Mouse (Mus musculus) CH12.LX (cell line): ENCODE measurements around the gene Mmp17. TPM values are rescaled to one million over a fixed set of nuclear protein-coding genes. Genes with fewer than 3 reads are reported as not detected.
A peak's percentile ranks its signal among the peaks of the same experiment; 100 is the strongest.

Source experiments
- DNase-seq: peaks from one replicate; pipeline ENCODE4 v3.0.0-alpha.2; 2013; ENCODE audit errors: extremely low read depth
- H3K27ac ChIP-seq: 2 replicates; pipeline ENCODE4 v1.5.1; 2012; ENCODE audit warnings: low read depth, mild to moderate bottlenecking, control low read depth, moderate library complexity; ENCODE audit not compliant: insufficient read depth
- H3K27me3 ChIP-seq: replicated peaks from 2 replicates; pipeline ENCODE3; 2012; ENCODE audit warnings: inconsistent platforms
- H3K36me3 ChIP-seq, 2 experiments: replicated peaks in 1 of 2; 2 replicates each; pipeline versions ENCODE3 to v1.6.1; 2012; ENCODE audit warnings: inconsistent platforms in 1 of 2, low read length in 1 of 2, mild to moderate bottlenecking in 1 of 2, mixed read lengths in 1 of 2, moderate library complexity in 1 of 2; ENCODE audit not compliant: control insufficient read depth in 1 of 2, insufficient read depth in 1 of 2
- H3K4me1 ChIP-seq, 2 experiments: 2 replicates each; pipeline ENCODE4 v1.6.1; 2012; ENCODE audit warnings: inconsistent platforms in 1 of 2, moderate library complexity in 1 of 2; ENCODE audit not compliant: insufficient read depth in 2 of 2, control insufficient read depth in 1 of 2
- H3K4me2 ChIP-seq: 2 replicates; pipeline ENCODE4 v1.6.1; 2012; ENCODE audit warnings: low read depth, mild to moderate bottlenecking, control low read depth; ENCODE audit not compliant: poor library complexity, insufficient read depth, severe bottlenecking
- H3K4me3 ChIP-seq, 3 experiments: fragments of 150-350 bp in 1 of 3; sonication (generic) in 1 of 3; replicated peaks in 1 of 3; 2 replicates each; pipeline versions ENCODE3 to v1.5.1; 2011 to 2012; ENCODE audit warnings: low read depth in 2 of 3, low read length in 2 of 3, mild to moderate bottlenecking in 2 of 3, moderate library complexity in 2 of 3, control low read depth in 1 of 3, improper control_type of control experiment in 1 of 3, inconsistent platforms in 1 of 3, mixed read lengths in 1 of 3; ENCODE audit not compliant: poor library complexity in 1 of 3
- H3K79me2 ChIP-seq: replicated peaks from 2 replicates; pipeline ENCODE4 v1.6.1; 2012; ENCODE audit warnings: mild to moderate bottlenecking, moderate library complexity; ENCODE audit not compliant: control insufficient read depth, poor library complexity, insufficient read depth, severe bottlenecking; ENCODE audit errors: extremely low read depth
- H3K9ac ChIP-seq: 2 replicates; pipeline ENCODE4 v1.6.1; 2012; ENCODE audit warnings: low read depth, mild to moderate bottlenecking, control low read depth, moderate library complexity; ENCODE audit not compliant: insufficient read depth
- H3K9me3 ChIP-seq: replicated peaks from 2 replicates; pipeline ENCODE3; 2012; ENCODE audit warnings: low read length, inconsistent platforms, mixed read lengths
- BHLHE40 ChIP-seq: IDR thresholded peaks from 2 replicates; pipeline ENCODE4 v1.6.1; 2011; ENCODE audit warnings: mild to moderate bottlenecking, low read depth, low read length, improper control_type of control experiment
- CHD1 ChIP-seq: IDR thresholded peaks from 2 replicates; pipeline ENCODE4 v1.6.1; 2012; ENCODE audit warnings: low read depth, low read length, improper control_type of control experiment, inconsistent platforms
- CTCF ChIP-seq, 2 experiments: IDR thresholded peaks in 1 of 2; conservative IDR thresholded peaks in 1 of 2; 2 replicates each; pipeline ENCODE4 v1.5.1; 2011 to 2012; ENCODE audit warnings: low read depth in 2 of 2, low read length in 2 of 2, improper control_type of control experiment in 1 of 2, inconsistent platforms in 1 of 2, mild to moderate bottlenecking in 1 of 2, moderate library complexity in 1 of 2
- E2F4 ChIP-seq: IDR thresholded peaks from 2 replicates; pipeline ENCODE4 v1.6.1; 2011; ENCODE audit warnings: low read depth, low read length, improper control_type of control experiment; ENCODE audit not compliant: insufficient replicate concordance
- EP300 ChIP-seq: IDR thresholded peaks from 2 replicates; pipeline ENCODE4 v1.6.1; 2011; ENCODE audit warnings: low read length, improper control_type of control experiment
- ETS1 ChIP-seq: conservative IDR thresholded peaks from 2 replicates; pipeline ENCODE4 v1.6.1; 2012; ENCODE audit warnings: low read depth, mild to moderate bottlenecking, inconsistent platforms, low read length, improper control_type of control experiment, moderate library complexity
- HCFC1 ChIP-seq: IDR thresholded peaks from 2 replicates; pipeline ENCODE4 v1.6.1; 2012; ENCODE audit warnings: low read depth, mild to moderate bottlenecking, inconsistent platforms, low read length, improper control_type of control experiment
- JUN ChIP-seq: IDR thresholded peaks from 2 replicates; pipeline ENCODE4 v1.6.1; 2011; ENCODE audit warnings: low read depth, mild to moderate bottlenecking, low read length, improper control_type of control experiment, moderate library complexity; ENCODE audit not compliant: insufficient read depth
- KAT2A ChIP-seq: IDR thresholded peaks from 2 replicates; pipeline ENCODE4 v1.6.1; 2012; ENCODE audit warnings: low read length, improper control_type of control experiment, inconsistent platforms; ENCODE audit not compliant: insufficient replicate concordance
- MAFK ChIP-seq: IDR thresholded peaks from 2 replicates; pipeline ENCODE4 v1.6.1; 2011; ENCODE audit warnings: low read length, improper control_type of control experiment; ENCODE audit not compliant: insufficient replicate concordance
- MAX ChIP-seq: IDR thresholded peaks from 2 replicates; pipeline ENCODE4 v1.6.1; 2011; ENCODE audit warnings: low read length, improper control_type of control experiment
- NRF1 ChIP-seq: IDR thresholded peaks from 2 replicates; pipeline ENCODE4 v1.6.1; 2014; ENCODE audit warnings: low read depth, mild to moderate bottlenecking, inconsistent platforms, low read length, improper control_type of control experiment, moderate library complexity
- POLR2AphosphoS2 ChIP-seq: IDR thresholded peaks from 2 replicates; pipeline ENCODE4 v1.6.1; 2011; ENCODE audit warnings: low read depth, low read length, improper control_type of control experiment
- RCOR1 ChIP-seq: conservative IDR thresholded peaks from 2 replicates; pipeline ENCODE4 v1.6.1; 2012; ENCODE audit warnings: low read depth, mild to moderate bottlenecking, inconsistent platforms, low read length, improper control_type of control experiment
- SMC3 ChIP-seq: IDR thresholded peaks from 2 replicates; pipeline ENCODE4 v1.6.1; 2011; ENCODE audit warnings: low read depth, low read length, improper control_type of control experiment
- TBP ChIP-seq: conservative IDR thresholded peaks from 2 replicates; pipeline ENCODE4 v1.6.1; 2011; ENCODE audit warnings: low read depth, low read length, improper control_type of control experiment
- USF1 ChIP-seq: IDR thresholded peaks from 2 replicates; pipeline ENCODE4 v1.6.1; 2014; ENCODE audit warnings: low read depth, mild to moderate bottlenecking, inconsistent platforms, low read length, improper control_type of control experiment
- USF2 ChIP-seq: conservative IDR thresholded peaks from 2 replicates; pipeline ENCODE4 v1.6.1; 2011; ENCODE audit warnings: low read depth, low read length, improper control_type of control experiment
- ZC3H11A ChIP-seq: IDR thresholded peaks from 2 replicates; pipeline ENCODE4 v1.6.1; 2012; ENCODE audit warnings: low read depth, mild to moderate bottlenecking, inconsistent platforms, low read length, improper control_type of control experiment
- ZKSCAN1 ChIP-seq: IDR thresholded peaks from 2 replicates; pipeline ENCODE4 v1.6.1; 2012; ENCODE audit warnings: low read depth, inconsistent platforms, low read length, improper control_type of control experiment, borderline replicate concordance
- ZNF384 ChIP-seq: IDR thresholded peaks from 2 replicates; pipeline ENCODE4 v1.6.1; 2012; ENCODE audit warnings: low read depth, low read length, improper control_type of control experiment, inconsistent platforms
- dilution Hi-C: fragments of 300-500 bp; cut with MboI; formaldehyde crosslinking; loops from 2 replicates; pipeline ENCODE4 v1.14.3; 2020; ENCODE audit warnings: low sequenced_read_pairs; ENCODE audit not compliant: extremely low pct_unique_long_range_greater_than_20kb, extremely low pct_ligation_motif_present
- in situ Hi-C: fragments of 300-500 bp; cut with MboI; formaldehyde crosslinking; loops from 3 replicates; pipeline ENCODE4 v1.14.3; 2019; ENCODE audit warnings: low sequenced_read_pairs, low pct_ligation_motif_present, low pct_unique_long_range_greater_than_20kb, mixed read lengths
- polyA plus RNA-seq: library from polyadenylated mRNA; unstranded; fragments of >175 nt; gene quantifications from 2 replicates; pipeline ENCODE4 v1.2.1, GENCODE M21; 2012; ENCODE audit warnings: low read depth; ENCODE audit not compliant: insufficient read length
- total RNA-seq, 2 experiments: library from RNA; depleted of rRNA; stranded (reverse); fragments of 300-350 nt in 1 of 2; fragments of >200 nt in 1 of 2; gene quantifications; 2 replicates each; pipeline ENCODE4 v1.2.3; 2012 to 2014

Mmp17 gene
- total and polyA plus RNA-seq, 3 experiments = 0.51 TPM; not detected in 2

DNA sequence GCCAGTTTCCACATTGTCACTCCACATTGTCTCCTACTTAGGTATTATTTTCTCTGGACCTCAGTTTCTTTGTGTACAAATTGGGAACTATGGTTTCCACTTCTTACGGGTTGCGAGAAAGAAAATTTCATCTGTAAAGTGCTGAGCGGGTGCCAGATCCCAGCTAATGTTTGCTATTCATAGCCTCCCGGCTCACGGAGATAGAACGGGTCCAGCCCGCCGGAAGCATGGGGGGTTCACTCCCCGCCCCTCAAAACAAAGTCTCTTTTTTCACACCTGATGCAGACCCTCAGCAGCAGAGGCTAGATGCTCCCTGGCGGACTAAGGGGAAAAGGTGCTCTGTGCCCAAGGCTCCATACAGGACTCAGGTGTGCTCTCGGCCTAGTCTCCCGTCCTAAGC, 638 bp upstream of the Mmp17 start:
- Histone ChIP-seq H3K27me3 (peaks cover 57% of the 10 kb centered on the region), H3K36me3 (no peaks in the 10 kb centered on the region), H3K4me2 (peak overlapping the region; percentile 76), H3K79me2 (no peaks in the 10 kb centered on the region), H3K9me3 (peaks cover 26% of the 10 kb centered on the region), H3K4me3 (peak overlapping the region in 1 of 3 experiments; percentile 51), H3K4me1 (no peaks in the 10 kb centered on the region), H3K27ac (no peak overlapping the region), H3K9ac (no peak overlapping the region; the same call in 1 of the 2 replicates)
- no peak for TF ChIP-seq NRF1
- TF ChIP-seq MAFK = no peak
- TF ChIP-seq SMC3 = no peak
- no peak for TF ChIP-seq ETS1
- no peak for TF ChIP-seq POLR2AphosphoS2
- TF ChIP-seq EP300 = no peak
- no peak for TF ChIP-seq MAX
- TF ChIP-seq ZNF384 = no peak
- TF ChIP-seq RCOR1 = no peak
- no peak for TF ChIP-seq ZKSCAN1
- TF ChIP-seq ZC3H11A = no peak
- TF ChIP-seq E2F4 = no peak
- TF ChIP-seq JUN = no peak
- TF ChIP-seq KAT2A = no peak
- TF ChIP-seq HCFC1 = no peak
- no peak for TF ChIP-seq CHD1
- TF ChIP-seq BHLHE40 = no peak
- no peak for TF ChIP-seq USF2
- no peak for TF ChIP-seq USF1
- dilution Hi-C loops = no loop called here
- no peak for DNase-seq
- in situ Hi-C loops = loop anchor here (10.0 kb wide), 1 partner anchor 519 kb away; no protein-coding TSS in a partner anchor

DNA sequence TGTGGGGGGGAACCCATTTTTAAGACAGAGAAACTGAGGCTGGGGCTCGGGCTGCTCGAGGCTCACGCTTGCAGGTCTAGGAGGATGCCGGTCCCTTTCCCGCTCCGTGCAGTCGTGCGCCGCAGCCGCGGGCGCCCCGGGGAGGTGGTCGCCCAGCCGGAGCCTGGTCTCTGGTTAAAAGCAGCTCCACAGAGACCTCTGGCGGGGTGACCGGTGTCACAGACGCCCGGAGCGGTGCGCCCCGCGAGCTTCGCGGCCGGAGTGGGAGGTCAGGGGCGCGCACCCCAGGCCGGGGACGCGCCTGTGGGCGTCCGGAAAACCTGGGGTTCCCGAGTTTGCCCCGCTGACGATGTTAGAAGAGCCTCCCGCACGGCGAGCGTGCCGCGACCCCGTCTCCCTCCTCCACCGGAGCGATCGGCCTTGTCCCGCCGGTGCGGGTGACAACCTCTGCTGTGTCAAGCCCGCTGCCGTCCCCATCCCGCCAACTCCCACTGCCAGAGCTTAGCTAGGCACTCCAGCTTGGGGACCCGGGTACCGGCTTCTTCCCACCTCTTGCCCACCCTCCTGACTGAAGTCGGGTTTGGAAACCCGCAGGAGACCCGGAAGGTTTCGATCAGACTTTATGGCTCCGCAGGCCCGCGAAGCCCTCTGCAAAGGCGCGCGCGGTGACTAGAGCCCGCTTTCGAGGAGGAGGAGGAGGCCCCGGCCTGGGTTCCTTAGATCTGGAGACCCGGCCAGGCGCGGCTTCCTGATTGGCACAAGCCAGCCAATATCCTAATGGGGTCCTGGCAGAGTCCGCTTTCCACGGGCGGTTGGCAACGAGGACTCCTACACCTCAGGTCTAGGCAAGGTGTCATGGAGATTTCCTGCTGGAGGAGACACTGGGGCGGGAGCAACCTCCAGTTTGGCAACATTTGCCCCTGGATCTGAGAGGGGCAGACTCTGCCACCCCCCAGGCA, 893 bp downstream of the Mmp17 start:
- Histone ChIP-seq H3K79me2 (no peaks in the 10 kb centered on the region), H3K9ac (no peak overlapping the region), H3K27me3 (peaks cover 69% of the 10 kb centered on the region), H3K36me3 (no peaks in the 10 kb centered on the region), H3K27ac (no peak overlapping the region), H3K4me3 (peak overlapping the region in 1 of 3 experiments; percentile 51), H3K9me3 (peaks cover 26% of the 10 kb centered on the region), H3K4me2 (peak overlapping the region; percentile 76), H3K4me1 (no peaks in the 10 kb centered on the region)
- no peak for DNase-seq
- in situ Hi-C loops = loop anchor here (5.0 to 10.0 kb wide), 2 partner anchors 198 to 520 kb away; no protein-coding TSS in a partner anchor
- TF ChIP-seq CTCF (conservative IDR thresholded peaks at IDR 0.05 in 1 of 2, IDR thresholded peaks at IDR 0.05 in 1 of 2; ENCODE audit: low read depth in 2 of 2, low read length in 2 of 2) (peak in 1 of 2 experiments; percentile 15; a peak in 1 of 4 replicates), TBP (no peak)
- dilution Hi-C loops = no loop called here
